Mouse (Mus musculus): ENCODE data around the gene Cep162. TPM values are rescaled to one million over a fixed set of nuclear protein-coding genes. Genes with fewer than 3 reads are reported as not detected.
A peak's percentile ranks its signal among the peaks of the same experiment; 100 is the strongest.

Gene Cep162
- 10 to 100 TPM; 11.8 to 12.1 TPM for total RNA-seq (2021)

DNA sequence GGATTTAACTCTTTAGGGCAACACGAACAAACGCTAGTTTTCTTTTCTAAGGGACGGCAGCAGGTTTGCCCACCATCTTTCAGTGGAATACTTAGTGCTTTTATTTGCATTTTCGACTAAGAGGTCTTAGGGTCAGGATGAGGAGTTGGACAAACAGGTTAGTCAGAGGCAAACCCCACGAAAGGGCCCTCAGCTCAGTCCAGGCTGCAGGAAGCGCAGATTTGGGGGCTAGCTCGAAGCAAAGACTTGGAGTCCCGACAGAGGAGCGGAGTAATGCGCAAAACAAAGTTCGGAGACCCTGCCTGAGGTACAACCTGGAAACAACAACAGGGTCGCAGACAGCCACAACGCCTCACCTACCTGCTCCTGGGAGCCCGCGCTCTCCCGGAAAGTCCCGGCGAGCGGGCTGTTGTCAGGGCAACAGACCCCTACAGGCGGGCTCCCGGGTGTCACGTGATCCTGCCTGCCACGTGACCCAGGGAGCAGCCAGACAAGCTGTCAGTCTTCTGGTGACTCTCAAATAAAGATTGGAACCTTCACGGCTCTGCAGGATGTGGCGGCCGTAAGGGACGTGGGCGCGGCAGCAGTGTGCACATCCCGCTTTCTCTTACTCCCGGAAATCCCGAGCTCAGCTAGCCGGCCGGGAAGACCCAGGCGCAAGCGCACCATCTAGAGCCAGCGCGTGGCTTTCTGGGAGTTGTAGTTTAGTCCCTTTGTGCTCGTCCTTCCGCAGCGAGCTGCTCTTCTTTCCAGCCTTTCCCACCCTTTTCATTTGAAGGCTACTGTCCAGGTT, at the start of gene Cep162:
Cep162 (minus strand) TSS at position 634 of the 793 bp plus-strand sequence.
- peak; percentile 90 to 91 for DNase-seq

DNA sequence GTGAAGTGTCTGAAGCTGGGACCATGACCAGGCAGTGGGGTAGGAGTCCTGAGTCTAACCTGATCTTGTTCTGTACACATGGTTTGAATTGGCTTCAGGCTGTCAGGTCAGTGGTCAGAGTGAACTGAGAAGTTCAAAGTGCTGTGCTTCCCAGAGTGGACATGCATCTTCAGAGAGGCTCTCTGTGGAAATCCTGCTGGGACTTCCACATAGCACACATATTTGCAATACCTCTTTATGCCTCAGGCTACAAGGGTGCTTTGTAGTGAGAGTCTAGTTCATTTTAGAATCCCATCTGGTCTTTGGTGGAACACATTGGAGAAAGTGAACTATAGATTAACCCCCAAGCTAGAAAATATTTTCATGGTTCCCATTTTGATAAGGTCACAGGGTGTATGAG, 47.9 kb upstream of the Cep162 start:
- DNase-seq, result no peak

GRCm38 (mm10) chr9:87298900-87299299, 43.6 kb upstream of the Cep162 start:
- DNase-seq, result peak; percentile 40 to 47

- no peak for DNase-seq
Measured at GRCm38 (mm10) chr9:87297522-87297921, 42.2 kb upstream of the Cep162 start.

GRCm38 (mm10) chr9:87255696-87256030, 327 bp upstream of the Cep162 start:
- DNase-seq, result no peak

GRCm38 (mm10) chr9:87248118-87248517, 7.2 kb downstream of the Cep162 start:
- no peak for DNase-seq

DNA sequence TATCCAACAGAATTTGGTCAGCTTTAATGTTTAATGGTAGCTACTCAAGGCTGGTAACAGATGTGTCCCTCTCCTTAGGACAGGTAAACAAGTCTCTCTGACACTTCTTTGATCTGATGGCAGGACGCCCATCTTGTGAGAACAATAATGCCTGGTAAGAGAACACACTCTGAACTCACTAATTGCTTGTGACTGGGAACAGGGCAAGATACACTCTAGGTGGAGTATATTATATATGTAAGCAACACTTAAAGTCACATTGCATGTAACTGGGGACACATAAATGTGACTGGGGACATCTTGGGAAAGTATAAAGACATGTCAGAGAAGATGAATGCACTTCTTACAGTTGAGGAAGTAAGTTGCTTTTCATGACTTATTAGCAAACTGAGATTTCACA, 7.7 kb downstream of the Cep162 start:
- DNase-seq, result no peak

GRCm38 (mm10) chr9:87213204-87213603, 42.1 kb downstream of the Cep162 start:
- DNase-seq, result no peak

- no peak for DNase-seq
Measured at GRCm38 (mm10) chr9:87210830-87211339, 44.5 kb downstream of the Cep162 start.

DNA sequence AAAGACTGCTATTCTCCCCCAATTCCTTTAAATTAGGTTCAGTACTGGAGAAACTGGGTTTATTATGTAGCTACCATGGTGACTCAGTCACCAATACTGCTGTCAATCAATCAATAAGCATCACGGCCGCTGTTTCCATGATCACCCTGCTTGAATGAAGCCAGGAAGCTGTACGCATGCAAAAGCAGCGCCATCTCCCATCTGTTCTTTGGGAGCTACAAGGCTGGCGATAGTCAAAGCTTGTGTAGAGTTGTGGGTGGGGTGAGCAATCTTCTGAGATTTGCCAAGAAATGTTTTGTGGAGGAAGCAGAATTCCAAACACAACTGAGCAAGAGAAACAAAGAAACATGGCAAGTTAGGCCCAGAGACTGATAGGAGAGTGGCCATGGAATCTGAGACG, 52.9 kb downstream of the Cep162 start:
- DNase-seq, result peak; percentile 35 to 40

GRCm38 (mm10) chr9:87200919-87201318, 54.4 kb downstream of the Cep162 start:
- DNase-seq, result no peak

DNA sequence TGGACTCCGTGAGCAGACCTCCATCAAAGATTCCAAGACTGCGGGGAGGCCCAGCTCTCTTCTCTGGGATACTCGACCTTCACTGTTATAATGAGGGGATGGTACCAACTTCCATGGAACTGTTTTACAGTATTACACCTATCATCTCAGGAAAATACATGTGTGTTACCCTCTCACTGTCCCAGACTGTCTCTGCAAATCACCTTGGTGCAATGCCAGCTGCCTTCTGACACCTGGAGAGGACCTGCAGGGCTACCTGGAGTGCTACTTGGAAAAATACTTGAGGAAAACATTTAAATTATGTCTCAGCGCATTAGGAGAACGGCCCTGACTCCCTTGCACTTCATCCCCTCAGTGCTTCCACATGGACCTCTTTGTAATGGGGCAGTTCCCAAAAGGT, 54.9 kb downstream of the Cep162 start:
- DNase-seq, result no peak

DNA sequence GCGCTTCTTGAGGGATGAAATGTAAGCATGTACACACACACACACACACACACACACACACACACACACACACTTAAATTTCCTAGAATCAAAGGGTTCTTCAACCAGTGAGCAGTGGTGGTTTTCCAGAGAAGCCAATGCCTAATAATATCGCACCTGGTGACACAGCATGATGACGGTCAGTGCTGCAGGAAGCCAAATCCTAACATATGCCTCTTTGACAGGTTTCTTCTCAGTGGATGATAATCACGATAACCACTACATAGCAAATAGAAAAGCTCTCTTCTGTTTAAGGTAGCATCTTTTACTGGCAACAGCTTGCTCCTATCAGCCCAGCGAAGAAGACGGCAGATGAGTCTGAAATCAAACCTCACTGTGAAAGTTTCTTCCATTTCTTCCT, 57.3 kb downstream of the Cep162 start:
- DNase-seq, result no peak

DNA sequence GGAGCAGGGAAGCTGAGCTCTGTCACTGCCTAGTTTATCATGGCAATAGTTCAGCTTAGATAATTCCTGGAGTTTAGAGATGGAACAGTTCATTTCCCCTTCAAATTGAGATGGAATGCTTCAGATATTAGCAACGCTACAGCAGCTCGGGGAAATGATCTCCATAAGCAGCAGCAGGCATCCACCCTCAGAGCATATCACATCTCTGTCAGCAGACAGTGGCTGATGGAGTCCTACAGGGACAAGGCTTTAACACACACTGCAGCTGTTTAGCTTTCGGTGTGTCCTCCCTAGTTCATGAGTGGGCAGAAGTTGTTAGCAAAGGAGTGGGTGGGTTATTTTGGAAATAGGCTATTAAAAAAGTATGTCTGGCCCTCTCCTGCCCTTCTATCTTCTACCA, 58.1 kb downstream of the Cep162 start:
- no peak for DNase-seq

DNA sequence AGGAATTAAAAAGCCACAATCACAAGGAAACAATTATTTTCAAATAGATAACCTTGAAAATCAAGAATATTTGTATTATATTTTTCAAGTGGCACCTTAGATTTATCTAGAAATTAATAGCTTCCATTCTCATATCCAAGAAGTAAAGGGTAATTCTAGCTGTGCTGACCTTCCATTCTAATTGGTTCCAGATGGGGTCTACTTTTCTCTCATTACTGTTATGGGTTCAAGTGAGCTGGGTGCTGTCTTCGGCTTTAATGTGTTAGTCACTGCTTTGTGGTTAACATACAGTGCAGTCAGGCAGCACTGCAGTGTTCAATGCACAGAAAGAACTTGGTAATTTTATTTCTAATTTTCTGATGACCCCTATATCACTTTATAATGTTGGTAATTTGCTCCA, 61.6 kb downstream of the Cep162 start:
- DNase-seq, result no peak

- no peak for DNase-seq
Measured at GRCm38 (mm10) chr9:87187336-87187735, 68.0 kb downstream of the Cep162 start.

- DNase-seq, result no peak
Measured at GRCm38 (mm10) chr9:87182231-87182630, 73.1 kb downstream of the Cep162 start.

DNA sequence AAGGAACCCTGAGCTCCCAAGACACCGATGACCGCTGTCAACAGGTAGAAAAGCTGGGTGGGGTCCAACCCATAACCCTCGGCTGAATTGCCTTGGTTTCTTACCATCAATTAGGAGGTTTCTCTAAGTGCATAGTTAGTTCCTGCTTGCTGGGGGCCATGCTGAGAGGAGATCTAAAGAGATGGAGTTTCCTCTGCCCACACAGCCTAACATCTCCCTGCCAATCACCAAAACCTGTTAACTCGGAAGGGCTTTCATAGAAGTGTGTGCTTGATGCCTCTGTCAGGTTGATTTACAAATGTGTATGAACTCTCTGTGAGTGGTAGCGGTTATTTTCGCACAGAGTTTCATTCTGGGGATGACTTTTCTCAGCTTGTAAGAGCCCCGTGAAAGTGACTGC, 76.8 kb downstream of the Cep162 start:
- no peak for DNase-seq

- no peak for DNase-seq
Measured at GRCm38 (mm10) chr9:87171517-87171916, 83.8 kb downstream of the Cep162 start.

GRCm38 (mm10) chr9:87170891-87171290, 84.4 kb downstream of the Cep162 start:
- DNase-seq, result no peak

DNA sequence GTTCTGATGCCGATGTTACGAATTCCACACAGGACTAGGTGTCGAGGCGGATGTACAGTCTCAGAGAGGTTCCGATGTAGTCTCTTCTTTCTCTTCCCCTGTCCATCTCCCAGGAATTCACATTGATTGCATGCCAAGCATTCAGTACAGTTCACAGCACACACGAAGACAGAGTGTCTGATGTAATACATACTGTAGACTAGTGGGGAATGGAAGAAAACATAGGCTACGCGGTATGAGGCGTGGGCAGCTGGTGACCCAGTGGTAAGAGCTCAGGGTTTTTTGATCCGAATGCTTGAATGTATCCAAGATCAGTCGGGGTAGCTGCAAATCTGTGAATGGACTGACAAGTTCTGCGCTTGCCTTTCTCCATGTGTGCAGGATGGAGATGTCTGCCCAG, 86.2 kb downstream of the Cep162 start:
- no peak for DNase-seq

DNA sequence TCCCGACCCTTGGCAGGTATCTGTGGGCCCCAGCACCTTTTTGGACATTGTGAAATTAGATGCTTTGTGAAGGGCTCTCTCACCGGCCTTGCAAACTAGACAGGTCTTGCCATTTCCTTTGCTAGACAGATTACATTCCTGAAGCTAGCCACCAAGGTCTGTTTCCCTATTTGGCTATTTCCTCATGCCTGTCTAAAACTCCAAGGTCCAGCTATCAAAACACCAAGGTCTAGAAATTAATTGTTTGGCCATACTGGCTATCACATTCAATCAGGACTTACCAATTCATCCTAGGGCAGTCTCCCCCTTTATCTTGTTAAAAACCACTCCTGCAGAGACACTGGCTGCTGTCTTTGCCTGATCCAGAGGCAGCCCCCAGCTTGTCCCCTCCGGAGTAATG, 87.3 kb downstream of the Cep162 start:
- DNase-seq, result no peak

DNA sequence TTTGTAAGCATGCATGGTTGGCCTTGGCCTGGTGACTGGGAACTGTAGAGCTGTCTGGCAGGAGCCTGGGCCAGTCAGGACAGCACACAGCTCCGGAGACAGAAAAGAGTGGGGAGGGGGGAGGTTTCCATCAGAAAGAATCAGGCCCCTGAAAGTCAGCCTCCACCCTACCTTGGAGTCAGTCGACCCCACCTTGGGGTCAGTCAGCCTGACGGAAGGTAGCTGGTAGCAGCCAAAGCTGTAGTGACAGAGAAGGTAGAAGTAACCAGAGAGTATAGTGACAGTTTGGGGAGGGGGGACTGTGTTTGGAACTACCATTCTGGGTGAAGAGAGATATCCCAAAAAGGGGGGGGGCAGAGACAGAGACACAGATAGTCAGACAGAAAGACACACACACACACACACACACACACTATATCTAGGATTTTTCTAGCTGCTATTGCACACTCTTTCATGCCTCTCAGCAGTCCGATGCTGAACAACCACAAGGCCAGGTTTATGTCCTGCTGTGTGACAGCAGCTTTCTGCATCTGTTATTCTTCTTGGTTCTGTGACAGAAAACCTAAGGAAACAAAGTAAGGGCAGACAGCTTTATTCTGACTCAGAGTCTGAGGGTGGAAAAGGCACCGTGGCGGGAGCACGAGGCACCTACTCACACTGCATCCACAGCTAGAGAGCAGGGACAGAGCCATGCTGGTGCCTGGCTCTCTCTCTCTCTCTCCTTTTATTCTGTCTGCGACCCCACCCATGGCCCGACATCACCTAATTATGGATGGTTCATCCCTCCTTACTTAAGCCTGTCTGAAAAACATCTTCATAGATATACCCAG, 88.1 kb downstream of the Cep162 start:
- no peak for DNase-seq

DNA sequence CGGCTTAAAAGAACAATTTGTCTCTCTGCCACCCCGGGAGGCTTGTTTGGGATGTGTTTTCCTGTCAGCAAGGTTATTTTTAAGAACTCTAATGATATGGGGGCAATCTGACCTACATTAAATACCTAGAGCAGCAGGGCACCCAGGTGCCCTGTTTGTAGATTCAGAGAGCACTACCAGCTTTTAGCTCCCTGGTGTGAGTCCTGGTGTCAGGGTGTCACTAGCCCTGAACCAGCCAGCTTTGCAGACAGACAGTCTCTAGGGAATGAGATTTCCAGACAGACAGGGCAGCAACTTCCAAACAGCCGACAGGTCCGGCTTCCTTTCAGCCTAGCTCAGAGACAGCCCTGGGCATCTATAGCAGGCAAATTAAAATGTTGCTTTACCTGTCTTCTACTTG, 92.8 kb downstream of the Cep162 start:
- DNase-seq, result no peak
